Comparison of ENCODE assay signal across 8 mouse cellular contexts in the genomic region with DNA sequence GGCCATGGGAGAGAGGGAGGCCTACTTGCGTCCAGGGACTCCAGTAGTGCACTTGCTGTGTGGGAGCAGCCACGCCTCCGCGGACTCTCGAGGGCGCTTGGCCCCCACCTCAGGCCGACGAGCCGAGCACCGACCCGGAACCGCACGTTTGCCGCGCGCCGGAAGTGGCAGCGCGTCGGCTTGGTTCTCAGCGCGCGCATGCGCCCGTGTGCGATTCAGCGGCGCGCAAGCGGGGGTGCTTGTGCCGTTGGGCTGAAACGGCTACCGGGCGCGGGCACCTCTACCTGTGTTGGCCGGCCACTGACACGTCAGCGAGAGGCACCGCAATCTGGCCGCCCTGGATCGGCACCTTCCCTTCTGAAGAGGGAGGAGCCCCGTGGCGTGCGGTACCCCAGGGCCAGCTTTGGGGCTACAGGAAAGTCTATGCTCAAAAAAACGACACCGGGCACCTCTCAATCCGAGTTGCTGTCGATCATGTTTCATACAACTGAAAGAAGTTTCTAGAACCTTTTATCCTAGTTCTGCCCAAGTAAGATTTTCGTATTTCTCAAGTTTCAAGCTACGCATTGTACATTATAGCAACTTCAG. TPM values are rescaled to one million over a fixed set of nuclear protein-coding genes. Genes with fewer than 3 reads are reported as not detected.
A peak's percentile ranks its signal among the peaks of the same experiment; 100 is the strongest.
DNase-seq lines count a peak whose midpoint lies in the region; ATAC-seq and TF ChIP-seq lines count a peak whose summit lies in the region.

Gene Golga1, minus strand, starts transcription at position 142 of the 588 bp plus-strand sequence.

- peak within 1 kb of the TSS; percentile 94 for H3K9ac ChIP-seq in embryonic facial prominence, embryonic 14.5 days (ENCODE audit: low read depth, low read length)
- peak within 1 kb of the TSS; percentile 81 for H3K9ac ChIP-seq in limb, embryonic 14.5 days (ENCODE audit: low read depth, low read length, severe bottlenecking)
- peak within 1 kb of the TSS; percentile 93 for H3K9ac ChIP-seq in midbrain, postnatal 0 days (replicated peaks; ENCODE audit: low read length, poor library complexity, severe bottlenecking)

- ATAC-seq in embryonic facial prominence, embryonic 14.5 days (ENCODE audit: low read depth), result peak; percentile 99
- ATAC-seq in limb, embryonic 14.5 days (ENCODE audit: low FRiP score, low read depth), result peak; percentile 96
- ATAC-seq in midbrain, postnatal 0 days (ENCODE audit: low FRiP score), result peak; percentile 99

- peak within 1 kb of the TSS; percentile 65 for H3K4me2 ChIP-seq in embryonic facial prominence, embryonic 14.5 days (ENCODE audit: low read depth, low read length)
- peak within 1 kb of the TSS; percentile 61 for H3K4me2 ChIP-seq in limb, embryonic 14.5 days (replicated peaks; ENCODE audit: low read depth, low read length, severe bottlenecking)
- H3K4me2 ChIP-seq in midbrain, postnatal 0 days (ENCODE audit: low read depth, low read length, poor library complexity, severe bottlenecking), result peak within 1 kb of the TSS; percentile 79

- TF ChIP-seq POLR2A in limb, embryonic 14.5 days (IDR thresholded peaks at IDR 0.05; ENCODE audit: borderline replicate concordance, extremely low read depth, insufficient read depth, insufficient read length), result peak; percentile 93

- TF ChIP-seq CTCF in midbrain, postnatal 0 days (IDR thresholded peaks at IDR 0.05), result no peak; the same call in 1 of the 2 replicates

- DNase-seq in 3T3-L1 (ENCODE audit: low read depth, low spot score), result peak; percentile 88
- DNase-seq in adrenal gland, postnatal 4 days (ENCODE audit: low spot score in 2 of 2), result peak; percentile 75 to 86
- peak; percentile 97 for DNase-seq in embryonic facial prominence, embryonic 14.5 days (ENCODE audit: low spot score)
- peak; percentile 85 for DNase-seq in heart, adult 8-10 months (ENCODE audit: low spot score)
- DNase-seq in kidney, adult 9 months, result peak; percentile 91
- DNase-seq in limb, embryonic 14.5 days (ENCODE audit: low spot score), result peak; percentile 88
- peak; percentile 95 for DNase-seq in midbrain, postnatal 0 days (ENCODE audit: low spot score)
- peak; percentile 74 to 81 for DNase-seq in spleen, postnatal 14 days (ENCODE audit: low spot score in 2 of 2)

- no peaks in the 10 kb centered on the region for H3K27me3 ChIP-seq in embryonic facial prominence, embryonic 14.5 days (replicated peaks; ENCODE audit: control insufficient read depth, insufficient read depth, low read length)
- no peaks in the 10 kb centered on the region for H3K27me3 ChIP-seq in limb, embryonic 14.5 days (ENCODE audit: control insufficient read depth, insufficient read depth, low read length)
- no peaks in the 10 kb centered on the region for H3K27me3 ChIP-seq in midbrain, postnatal 0 days (ENCODE audit: insufficient read depth, low read length)

- peak within 1 kb of the TSS; percentile 90 for H3K4me3 ChIP-seq in embryonic facial prominence, embryonic 14.5 days (ENCODE audit: low read depth, low read length)
- peak within 1 kb of the TSS; percentile 59 for H3K4me3 ChIP-seq in limb, embryonic 14.5 days (replicated peaks; ENCODE audit: low read length)
- peak within 1 kb of the TSS; percentile 95 for H3K4me3 ChIP-seq in midbrain, postnatal 0 days (ENCODE audit: low read depth, low read length)

- peak within 1 kb of the TSS; percentile 89 for H3K27ac ChIP-seq in embryonic facial prominence, embryonic 14.5 days (replicated peaks; ENCODE audit: low read depth, low read length)
- H3K27ac ChIP-seq in limb, embryonic 14.5 days (replicated peaks; ENCODE audit: low read depth, low read length), result peak within 1 kb of the TSS; percentile 84
- peak within 1 kb of the TSS; percentile 85 for H3K27ac ChIP-seq in midbrain, postnatal 0 days (ENCODE audit: low read depth, low read length)

- H3K9me3 ChIP-seq in embryonic facial prominence, embryonic 14.5 days (ENCODE audit: control insufficient read depth, low read length), result no peaks in the 10 kb centered on the region
- H3K9me3 ChIP-seq in limb, embryonic 14.5 days (ENCODE audit: control insufficient read depth, low read length), result no peaks in the 10 kb centered on the region
- no peaks in the 10 kb centered on the region for H3K9me3 ChIP-seq in midbrain, postnatal 0 days (ENCODE audit: low read length)

- WGBS in embryonic facial prominence, embryonic 14.5 days, result 1% methylated on average over 34 of the region's 50 CpGs
- under 1% methylated on average over 49 of the region's 50 CpGs for WGBS in limb, embryonic 14.5 days
- under 1% methylated on average over 50 of the region's 50 CpGs for WGBS in midbrain, postnatal 0 days

- H3K4me1 ChIP-seq in embryonic facial prominence, embryonic 14.5 days (ENCODE audit: control insufficient read depth, insufficient read depth, low read length), result no peaks in the 10 kb centered on the region
- H3K4me1 ChIP-seq in limb, embryonic 14.5 days (ENCODE audit: control insufficient read depth, insufficient read depth, low read length), result no peaks in the 10 kb centered on the region
- no peaks in the 10 kb centered on the region for H3K4me1 ChIP-seq in midbrain, postnatal 0 days (ENCODE audit: insufficient read depth, low read length)

- H3K36me3 ChIP-seq in embryonic facial prominence, embryonic 14.5 days (ENCODE audit: control insufficient read depth, insufficient read depth, low read length), result peaks cover 20% of the 10 kb centered on the region
- H3K36me3 ChIP-seq in limb, embryonic 14.5 days (ENCODE audit: control insufficient read depth, insufficient read depth, low read length), result peaks cover 23% of the 10 kb centered on the region
- H3K36me3 ChIP-seq in midbrain, postnatal 0 days (ENCODE audit: insufficient read depth, low read length), result peaks cover 7% of the 10 kb centered on the region; the same call in 1 of the 2 replicates

RNA-seq across cellular contexts. Expression of gene Golga1, which starts in this region (rescaled TPM):
- total RNA-seq in adrenal gland, postnatal 4 days (2021), result 10 to 100 TPM; 35.8 to 38.8 TPM
- polyA plus RNA-seq in embryonic facial prominence, embryonic 14.5 days (2014; fragmentation: Nextera tagmentation; extraction: Ambion mirVana), result 20.7 and 29.8 TPM in 2 replicates
- 10 to 100 TPM; 12.0 to 15.7 (median 14.1) TPM for total RNA-seq in heart, adult 8-10 months (2022)
- 36.7 and 37.9 TPM in 2 replicates for polyA plus RNA-seq in limb, embryonic 14.5 days (2012; rRNA removed)
- polyA plus RNA-seq in limb, embryonic 14.5 days (2014; fragmentation: Nextera tagmentation; extraction: Ambion mirVana), result 30.9 and 32.3 TPM in 2 replicates
- 22.2 and 33.4 TPM in 2 replicates for total RNA-seq in midbrain, postnatal 0 days (2014; rRNA removed)
- 27.2 and 27.5 TPM in 2 replicates for polyA plus RNA-seq in midbrain, postnatal 0 days (2015; fragmentation: Nextera tagmentation; extraction: Ambion mirVana)

Comparison
In these comparisons a context has a peak if more than half of its experiments do, and no peak if none do; other contexts are left out.
1. Peak in every context shown above with its lines: DNase-seq, ATAC-seq, H3K4me3 ChIP-seq and H3K27ac ChIP-seq.